ENCODE assay signal across 8 mouse cellular contexts in genomic region chr12:79131706-79132460, GRCm38 (mm10). TPM values are rescaled to one million over a fixed set of nuclear protein-coding genes. Genes with fewer than 3 reads are reported as not detected.
DNase-seq lines count a peak whose midpoint lies in the region; ATAC-seq and TF ChIP-seq lines count a peak whose summit lies in the region.

No protein-coding gene starts in this region.

- peaks cover 14% of the 10 kb centered on the region; the same call in 1 of the 2 replicates for H3K27me3 ChIP-seq in forebrain, embryonic 15.5 days
- H3K27me3 ChIP-seq in lung, postnatal 0 days (replicated peaks; ENCODE audit: insufficient read depth, low read length), result peaks cover 13% of the 10 kb centered on the region; the same call in 1 of the 2 replicates
- peaks cover 32% of the 10 kb centered on the region for H3K27me3 ChIP-seq in stomach, embryonic 15.5 days (replicated peaks)

- peak overlapping the region; percentile 48 for H3K4me3 ChIP-seq in left cerebral cortex, adult 2 months
- peak overlapping the region; percentile 46 for H3K4me3 ChIP-seq in forebrain, embryonic 15.5 days
- H3K4me3 ChIP-seq in lung, postnatal 0 days (ENCODE audit: low read depth, low read length), result peak overlapping the region; percentile 39
- H3K4me3 ChIP-seq in stomach, embryonic 15.5 days (replicated peaks), result peak overlapping the region; percentile 45

- TF ChIP-seq EP300 in lung, postnatal 0 days (IDR thresholded peaks at IDR 0.05), result no peak

- 26% methylated on average over 5 of the region's 5 CpGs for WGBS in forebrain, embryonic 15.5 days
- 23% methylated on average over 5 of the region's 5 CpGs for WGBS in lung, postnatal 0 days
- WGBS in stomach, embryonic 15.5 days, result 31% methylated on average over 5 of the region's 5 CpGs

- no peaks in the 10 kb centered on the region for H3K36me3 ChIP-seq in forebrain, embryonic 15.5 days
- H3K36me3 ChIP-seq in lung, postnatal 0 days (ENCODE audit: insufficient read depth, low read length), result no peaks in the 10 kb centered on the region
- H3K36me3 ChIP-seq in stomach, embryonic 15.5 days, result no peaks in the 10 kb centered on the region

- peaks cover 7% of the 10 kb centered on the region for H3K4me1 ChIP-seq in forebrain, embryonic 15.5 days
- H3K4me1 ChIP-seq in lung, postnatal 0 days (ENCODE audit: insufficient read depth, low read depth, low read length), result no peaks in the 10 kb centered on the region
- H3K4me1 ChIP-seq in stomach, embryonic 15.5 days, result peaks cover 12% of the 10 kb centered on the region

- TF ChIP-seq CTCF in left cerebral cortex, adult 2 months (IDR thresholded peaks at IDR 0.05), result no peak
- no peak for TF ChIP-seq CTCF in lung, postnatal 0 days (IDR thresholded peaks at IDR 0.05)

- no peak for DNase-seq in left cerebral cortex, adult 2 months (ENCODE audit: extremely low spot score in 1 of 2, low spot score in 2 of 2)
- no peak for DNase-seq in left cerebral cortex, adult 9 months (ENCODE audit: low spot score in 2 of 2)
- DNase-seq in lung, postnatal 0 days (ENCODE audit: low spot score), result peak; percentile 75
- DNase-seq in adrenal gland, adult 8-10 months, result no peak
- DNase-seq in gastrocnemius, postnatal 14 days, result no peak

- intact Hi-C loops in left cerebral cortex, adult 2 months (cut with DNase I), result no loop called here
- intact Hi-C loops in gastrocnemius, postnatal 14 days (cut with DNase I; ENCODE audit: low total_unique reads), result no loop called here

- H3K4me2 ChIP-seq in forebrain, embryonic 15.5 days (replicated peaks), result peak overlapping the region; percentile 79
- H3K4me2 ChIP-seq in lung, postnatal 0 days (replicated peaks; ENCODE audit: low read depth, low read length), result peak overlapping the region; percentile 61
- H3K4me2 ChIP-seq in stomach, embryonic 15.5 days, result peak overlapping the region; percentile 95; the same call in 1 of the 2 replicates

- H3K9me3 ChIP-seq in forebrain, embryonic 15.5 days, result no peaks in the 10 kb centered on the region
- no peaks in the 10 kb centered on the region for H3K9me3 ChIP-seq in lung, postnatal 0 days (ENCODE audit: low read length)
- H3K9me3 ChIP-seq in stomach, embryonic 15.5 days, result no peaks in the 10 kb centered on the region

- peak overlapping the region; percentile 52 for H3K9ac ChIP-seq in forebrain, embryonic 15.5 days (replicated peaks)
- H3K9ac ChIP-seq in lung, postnatal 0 days (replicated peaks; ENCODE audit: low read depth), result no peak overlapping the region
- no peak overlapping the region for H3K9ac ChIP-seq in stomach, embryonic 15.5 days

- no peak overlapping the region for H3K27ac ChIP-seq in left cerebral cortex, adult 2 months
- H3K27ac ChIP-seq in forebrain, embryonic 15.5 days (replicated peaks), result no peak overlapping the region
- peak overlapping the region; percentile 33; the same call in 1 of the 2 replicates for H3K27ac ChIP-seq in lung, postnatal 0 days (ENCODE audit: low read length)
- no peak overlapping the region for H3K27ac ChIP-seq in stomach, embryonic 15.5 days

- no peak for ATAC-seq in forebrain, embryonic 15.5 days (replicated peaks)
- ATAC-seq in lung, postnatal 0 days, result peak; percentile 67
- no peak for ATAC-seq in stomach, embryonic 15.5 days (ENCODE audit: insufficient read depth, low FRiP score, low read depth)
- no peak for ATAC-seq in erythroid progenitor cell, adult 5-6 weeks (replicated peaks; ENCODE audit: low FRiP score, poor library complexity, severe bottlenecking)

RNA-seq across cellular contexts. Expression of gene Arg2, which starts 1.3 kb away (rescaled TPM):
- 1 to 10 TPM; 2.2 to 2.3 TPM for total RNA-seq in left cerebral cortex, adult 2 months (2021)
- polyA plus RNA-seq in forebrain, embryonic 15.5 days (2015; fragmentation: Nextera tagmentation; extraction: Ambion mirVana), result 13.9 and 15.3 TPM in 2 replicates
- polyA plus RNA-seq in lung, postnatal 0 days (2015; fragmentation: Nextera tagmentation; extraction: Ambion mirVana), result 19.1 and 24.8 TPM in 2 replicates
- 1.0 and 1.2 TPM in 2 replicates for polyA plus RNA-seq in stomach, embryonic 15.5 days (2015; fragmentation: Nextera tagmentation; extraction: Ambion mirVana)
- under 1 TPM; 0.29 to 0.99 (median 0.67) TPM for total RNA-seq in adrenal gland, adult 8-10 months (2022)
- 1.7 TPM in 1 of 2 replicates, not detected in the other for total RNA-seq in erythroid progenitor cell, adult 5-6 weeks (2015; ENCODE audit: low replicate concordance)
- not detected in 2 replicates for total RNA-seq in erythroid progenitor cell, adult 5-6 weeks (2017; ENCODE audit: low replicate concordance)
- not detected for total RNA-seq in gastrocnemius, postnatal 14 days (2021)

RNA-seq across cellular contexts. Expression of gene Vti1b, which starts 40.6 kb away (rescaled TPM):
- total RNA-seq in left cerebral cortex, adult 2 months (2021), result 100 to 1,000 TPM; 247 to 256 TPM
- polyA plus RNA-seq in forebrain, embryonic 15.5 days (2015; fragmentation: Nextera tagmentation; extraction: Ambion mirVana), result 173 and 180 TPM in 2 replicates
- 78.5 and 80.6 TPM in 2 replicates for polyA plus RNA-seq in lung, postnatal 0 days (2015; fragmentation: Nextera tagmentation; extraction: Ambion mirVana)
- polyA plus RNA-seq in stomach, embryonic 15.5 days (2015; fragmentation: Nextera tagmentation; extraction: Ambion mirVana), result 105 and 107 TPM in 2 replicates
- 100 to 1,000 TPM; 120 to 135 (median 127) TPM for total RNA-seq in adrenal gland, adult 8-10 months (2022)
- total RNA-seq in erythroid progenitor cell, adult 5-6 weeks (2015; ENCODE audit: low replicate concordance), result 7.1 and 13.7 TPM in 2 replicates
- 26.6 and 61.4 TPM in 2 replicates for total RNA-seq in erythroid progenitor cell, adult 5-6 weeks (2017; ENCODE audit: low replicate concordance)
- 10 to 100 TPM; 47.9 to 52.9 TPM for total RNA-seq in gastrocnemius, postnatal 14 days (2021)

RNA-seq across cellular contexts. Expression of gene Pigh, which starts 42.4 kb away (rescaled TPM):
- total RNA-seq in left cerebral cortex, adult 2 months (2021), result 10 to 100 TPM in 1 of 2 experiments, 1 to 10 TPM in 1; 9.7 to 10.3 TPM
- polyA plus RNA-seq in forebrain, embryonic 15.5 days (2015; fragmentation: Nextera tagmentation; extraction: Ambion mirVana), result 18.5 and 21.6 TPM in 2 replicates
- 14.8 and 15.7 TPM in 2 replicates for polyA plus RNA-seq in lung, postnatal 0 days (2015; fragmentation: Nextera tagmentation; extraction: Ambion mirVana)
- polyA plus RNA-seq in stomach, embryonic 15.5 days (2015; fragmentation: Nextera tagmentation; extraction: Ambion mirVana), result 31.7 and 33.0 TPM in 2 replicates
- total RNA-seq in adrenal gland, adult 8-10 months (2022), result 10 to 100 TPM; 13.6 to 16.5 (median 14.8) TPM
- total RNA-seq in erythroid progenitor cell, adult 5-6 weeks (2015; ENCODE audit: low replicate concordance), result 2.1 and 4.0 TPM in 2 replicates
- 1.7 and 4.6 TPM in 2 replicates for total RNA-seq in erythroid progenitor cell, adult 5-6 weeks (2017; ENCODE audit: low replicate concordance)
- 1 to 10 TPM; 1.9 to 2.9 TPM for total RNA-seq in gastrocnemius, postnatal 14 days (2021)
